Mouse (Mus musculus) E14TG2a.4 (cell line): ENCODE measurements around the gene 2010111I01Rik.

Experiments used
- CTCF ChIP-seq: conservative IDR thresholded peaks from 2 replicates; pipeline ENCODE4 v1.5.1; 2014; ENCODE audit warnings: low read length
- NANOG ChIP-seq: IDR thresholded peaks from 2 replicates; pipeline ENCODE4 v1.6.1; 2014; ENCODE audit warnings: borderline replicate concordance, low read length, mixed read lengths
- POU5F1 ChIP-seq: IDR thresholded peaks from 2 replicates; pipeline ENCODE4 v1.6.1; 2014; ENCODE audit warnings: low read length, borderline replicate concordance

- TF ChIP-seq CTCF (no peak), NANOG (no peak), POU5F1 (no peak)
Measured at GRCm38 (mm10) chr13:63356101-63356500, 391.4 kb downstream of the 2010111I01Rik start.
